Mouse (Mus musculus) skeletal muscle tissue, postnatal 0 days (tissue): Measurements from ENCODE around the gene Majin. TPM values are rescaled to one million over a fixed set of nuclear protein-coding genes. Genes with fewer than 3 reads are reported as not detected.
A peak's percentile ranks its signal among the peaks of the same experiment; 100 is the strongest.

Source experiments
- microRNA counts: library from miRNA; unstranded; fragments of <30 nt; microRNA quantifications from one replicate; lab custom pipeline; 2015
- microRNA-seq, 2 experiments: library from miRNA; unstranded; fragments of <30 nt; microRNA quantifications; one replicate each; pipeline ENCODE4; 2016
- polyA plus RNA-seq: library from polyadenylated mRNA; unstranded; fragments of >200 nt; fragmentation: Nextera tagmentation; extraction: Ambion mirVana; gene quantifications from 2 replicates; pipeline ENCODE4 v1.2.1, GENCODE M21; 2015

Majin gene
- polyA plus RNA-seq: not detected in 2 replicates

GRCm38 (mm10) chr19:6184131-6184530, at the start of gene Majin:
Gene Majin, plus strand, starts transcription at chr19:6184388.

GRCm38 (mm10) chr19:6140678-6141393, 43.4 kb upstream of the Majin start, which contains the start of gene Batf2:
Gene Batf2, plus strand, starts transcription at chr19:6140983.

GRCm38 (mm10) chr19:6141394-6141749, 42.8 kb upstream of the Majin start, which contains the start of gene Arl2:
Gene Arl2, minus strand, starts transcription at chr19:6141548.

GRCm38 (mm10) chr19:6226135-6226534, 41.9 kb downstream of the Majin start, which contains the start of gene Gpha2:
Gene Gpha2, plus strand, starts transcription at chr19:6226380.

GRCm38 (mm10) chr19:6235084-6236052, 51.2 kb downstream of the Majin start, which contains the start of gene Ppp2r5b:
Gene Ppp2r5b, minus strand, starts transcription at chr19:6235872.

GRCm38 (mm10) chr19:6241274-6242107, 57.3 kb downstream of the Majin start, which contains the start of gene Atg2a:
Gene Atg2a, plus strand, starts transcription at chr19:6241668.

MicroRNAs encoded within 50 kb of the gene (microRNA counts, 519-probe panel; counts per million panel counts)
- microRNA mmu-miR-192 (lab: Ali Mortazavi, UCI): 296 counts per million, percentile 58 among the panel's probes with 10 or more counts

Small RNA genes within 50 kb of the gene (microRNA-seq; reads per million reads assigned to microRNA genes)
- gene Mir192 (57.7 to 58.0 reads per million in 2 experiments), gene Mir194-2 (23.7 to 28.6 reads per million in 2 experiments)

Other genes with a start within 250 kb of the Majin start
- 24.4 and 25.7 TPM in 2 replicates for gene Pola2, start 220.2 kb upstream of the Majin start, polyA plus RNA-seq
- 0.10 TPM in 1 of 2 replicates, not detected in the other for gene Slc22a20, start 198.2 kb upstream of the Majin start, polyA plus RNA-seq
- 12.3 and 14.7 TPM in 2 replicates for gene Capn1, start 168.5 kb upstream of the Majin start, polyA plus RNA-seq
- 14.2 and 18.7 TPM in 2 replicates for gene Syvn1, start 137.8 kb upstream of the Majin start, polyA plus RNA-seq
- gene Mrpl49, start 126.6 kb upstream of the Majin start, polyA plus RNA-seq: 44.8 and 52.0 TPM in 2 replicates
- 518 and 572 TPM in 2 replicates for gene Fau, start 126.5 kb upstream of the Majin start, polyA plus RNA-seq
- 26.3 and 30.6 TPM in 2 replicates for gene Znhit2, start 123.2 kb upstream of the Majin start, polyA plus RNA-seq
- gene Tm7sf2, start 116.0 kb upstream of the Majin start, polyA plus RNA-seq: 34.1 and 41.6 TPM in 2 replicates
- 30.0 and 31.2 TPM in 2 replicates for gene Vps51, start 107.2 kb upstream of the Majin start, polyA plus RNA-seq
- not detected in 2 replicates for gene Tmem262, start 104.4 kb upstream of the Majin start, polyA plus RNA-seq
- 0.35 and 0.45 TPM in 2 replicates for gene Gm28374, start 102.1 kb upstream of the Majin start, polyA plus RNA-seq
- 31.9 and 37.9 TPM in 2 replicates for gene Zfpl1, start 99.4 kb upstream of the Majin start, polyA plus RNA-seq
- 6.3 and 7.4 TPM in 2 replicates for gene Cdca5, start 99.4 kb upstream of the Majin start, polyA plus RNA-seq
- not detected in 2 replicates for gene AC131692.1, start 90.0 kb upstream of the Majin start, polyA plus RNA-seq
- 0.06 and 0.17 TPM in 2 replicates for gene Naaladl1, start 78.6 kb upstream of the Majin start, polyA plus RNA-seq
- 27.7 and 29.1 TPM in 2 replicates for gene Sac3d1, start 65.7 kb upstream of the Majin start, polyA plus RNA-seq
- gene Snx15, start 56.1 kb upstream of the Majin start, polyA plus RNA-seq: 19.0 and 19.4 TPM in 2 replicates
- gene Batf2, start 43.4 kb upstream of the Majin start, polyA plus RNA-seq: 0.27 and 0.34 TPM in 2 replicates
- 103 and 109 TPM in 2 replicates for gene Arl2, start 42.8 kb upstream of the Majin start, polyA plus RNA-seq
- gene Gpha2, start 42.0 kb downstream of the Majin start, polyA plus RNA-seq: not detected in 2 replicates
- gene Ppp2r5b, start 51.5 kb downstream of the Majin start, polyA plus RNA-seq: 14.8 and 16.1 TPM in 2 replicates
- 4.6 and 5.9 TPM in 2 replicates for gene Atg2a, start 57.3 kb downstream of the Majin start, polyA plus RNA-seq
- gene Ehd1, start 92.3 kb downstream of the Majin start, polyA plus RNA-seq: 59.1 and 78.1 TPM in 2 replicates
- gene Cdc42bpg, start 122.1 kb downstream of the Majin start, polyA plus RNA-seq: 0.41 and 0.46 TPM in 2 replicates
- 18.5 and 21.1 TPM in 2 replicates for gene Men1, start 150.6 kb downstream of the Majin start, polyA plus RNA-seq
- 4.4 and 4.9 TPM in 2 replicates for gene Map4k2, start 156.7 kb downstream of the Majin start, polyA plus RNA-seq
- 45.9 and 50.2 TPM in 2 replicates for gene Sf1, start 179.3 kb downstream of the Majin start, polyA plus RNA-seq
- 1,248 and 1,567 TPM in 2 replicates for gene Pygm, start 200.0 kb downstream of the Majin start, polyA plus RNA-seq
- 77.1 and 83.7 TPM in 2 replicates for gene Rasgrp2, start 215.0 kb downstream of the Majin start, polyA plus RNA-seq
- 0.54 and 0.63 TPM in 2 replicates for gene Nrxn2, start 234.3 kb downstream of the Majin start, polyA plus RNA-seq